Mouse (Mus musculus): ENCODE measurements around the gene Dhx38. TPM values are rescaled to one million over a fixed set of nuclear protein-coding genes. Genes with fewer than 3 reads are reported as not detected.

Gene Dhx38
- 19.3 TPM for polyA plus RNA-seq (2012; fragmentation: generic; extraction: Trizol)

GRCm38 (mm10) chr8:109565498-109566333 is at the start of gene Dhx38, which contains the start of gene Txnl4b:
Dhx38 (minus strand) TSS chr8:109565861.
Txnl4b (plus strand) TSS chr8:109565892.
- H3ac ChIP-seq (ENCODE audit: control insufficient read depth, insufficient read length): peak within 1 kb of the TSS; percentile 47
- H3K79me2 ChIP-seq (ENCODE audit: control insufficient read depth, insufficient read depth): peaks cover 27% of the 10 kb centered on the region
- H3K27me3 ChIP-seq (ENCODE audit: control insufficient read depth, insufficient read depth, insufficient read length): no peaks in the 10 kb centered on the region
- TF ChIP-seq CEBPB (IDR thresholded peaks at IDR 0.05; ENCODE audit: insufficient read depth, poor library complexity, severe bottlenecking): no peak
- TF ChIP-seq SRF (IDR thresholded peaks at IDR 0.05; ENCODE audit: control insufficient read depth, insufficient read length, low read depth): peak; percentile 48
- TF ChIP-seq POLR2A (IDR thresholded peaks at IDR 0.05; ENCODE audit: insufficient read length, low read depth): peak; percentile 29
- no peak for TF ChIP-seq TCF12 (IDR thresholded peaks at IDR 0.05; ENCODE audit: insufficient read depth, poor library complexity, severe bottlenecking)
- no peak for TF ChIP-seq POLR2AphosphoS2 (IDR thresholded peaks at IDR 0.05; ENCODE audit: insufficient read length, low read depth)
- no peak for TF ChIP-seq MYOD1 (IDR thresholded peaks at IDR 0.05; ENCODE audit: control insufficient read depth in 1 of 3, insufficient read length in 2 of 3, low read depth in 2 of 3)
- peak; percentile 34 for TF ChIP-seq USF1 (IDR thresholded peaks at IDR 0.05; ENCODE audit: low read depth)
- TF ChIP-seq MAX (IDR thresholded peaks at IDR 0.05; ENCODE audit: low read depth): no peak
- no peak for TF ChIP-seq REST (IDR thresholded peaks at IDR 0.05; ENCODE audit: insufficient read depth, insufficient read length)
- TF ChIP-seq E2F4 (IDR thresholded peaks at IDR 0.05; ENCODE audit: insufficient read depth): no peak
- no peak for TF ChIP-seq TCF3 (IDR thresholded peaks at IDR 0.05; ENCODE audit: insufficient read length, low read depth)
- TF ChIP-seq MYOG (IDR thresholded peaks at IDR 0.05; ENCODE audit: control insufficient read depth in 1 of 3, insufficient read depth in 1 of 3, insufficient read length in 2 of 3, low read depth in 2 of 3): peak in 1 of 3 experiments; percentile 3
- peak within 1 kb of the TSS; percentile 81 for H3K4me3 ChIP-seq
- H3K4me2 ChIP-seq (ENCODE audit: low read depth): peak within 1 kb of the TSS; percentile 88
- peaks cover 12% of the 10 kb centered on the region for H3K36me3 ChIP-seq (ENCODE audit: control insufficient read depth, insufficient read depth)

GRCm38 (mm10) chr8:109614243-109615210 is 48.9 kb upstream of the Dhx38 start, which contains the start of gene Pkd1l3:
Pkd1l3 (plus strand) TSS chr8:109614517.
- no peak for TF ChIP-seq POLR2AphosphoS2 (IDR thresholded peaks at IDR 0.05; ENCODE audit: insufficient read length, low read depth)

DNA sequence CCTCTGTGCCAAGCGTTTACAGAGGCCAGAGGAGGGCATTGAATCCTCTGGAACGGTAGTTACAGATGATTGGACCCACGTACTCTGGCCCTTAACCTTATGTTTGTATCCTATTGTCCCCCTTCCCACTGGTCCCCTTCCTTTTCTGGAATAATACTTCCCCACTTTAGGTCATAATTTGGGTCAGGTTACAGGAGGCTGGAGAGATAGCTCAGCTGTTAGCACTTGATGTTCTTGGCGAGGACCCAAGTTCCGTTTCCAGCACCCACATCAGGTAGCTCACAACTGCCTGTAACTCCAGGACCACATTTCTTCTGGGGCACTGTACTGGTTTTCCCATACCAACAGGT is 43.5 kb upstream of the Dhx38 start:
- H3K79me2 ChIP-seq (ENCODE audit: control insufficient read depth, insufficient read depth): no peaks in the 10 kb centered on the region
- peak overlapping the region; percentile 80 for H3K4me2 ChIP-seq (ENCODE audit: low read depth)
- peaks cover 4% of the 10 kb centered on the region for H3K27me3 ChIP-seq (ENCODE audit: control insufficient read depth, insufficient read depth, insufficient read length)
- peak overlapping the region; percentile 78 for H3K4me3 ChIP-seq
- peak overlapping the region; percentile 12 for H3ac ChIP-seq (ENCODE audit: control insufficient read depth, insufficient read length)
- no peaks in the 10 kb centered on the region for H3K36me3 ChIP-seq (ENCODE audit: control insufficient read depth, insufficient read depth)
- peak in 1 of 3 experiments; percentile 25 for TF ChIP-seq MYOD1 (IDR thresholded peaks at IDR 0.05; ENCODE audit: control insufficient read depth in 1 of 3, insufficient read length in 2 of 3, low read depth in 2 of 3)
- peak in 1 of 3 experiments; percentile 47 for TF ChIP-seq MYOG (IDR thresholded peaks at IDR 0.05; ENCODE audit: control insufficient read depth in 1 of 3, insufficient read depth in 1 of 3, insufficient read length in 2 of 3, low read depth in 2 of 3)
- TF ChIP-seq TCF3 (IDR thresholded peaks at IDR 0.05; ENCODE audit: insufficient read length, low read depth): no peak
- no peak for TF ChIP-seq SRF (IDR thresholded peaks at IDR 0.05; ENCODE audit: control insufficient read depth, insufficient read length, low read depth)
- TF ChIP-seq TCF12 (IDR thresholded peaks at IDR 0.05; ENCODE audit: insufficient read depth, poor library complexity, severe bottlenecking): no peak
- TF ChIP-seq POLR2A (IDR thresholded peaks at IDR 0.05; ENCODE audit: insufficient read length, low read depth): no peak
- no peak for TF ChIP-seq REST (IDR thresholded peaks at IDR 0.05; ENCODE audit: insufficient read depth, insufficient read length)
- no peak for TF ChIP-seq POLR2AphosphoS2 (IDR thresholded peaks at IDR 0.05; ENCODE audit: insufficient read length, low read depth)

More at GRCm38 (mm10) chr8:109614243-109615210, 48.9 kb upstream of the Dhx38 start, which contains the start of gene Pkd1l3:
- Histone ChIP-seq H3K27me3 (ENCODE audit: control insufficient read depth, insufficient read depth, insufficient read length) (peaks cover 4% of the 10 kb centered on the region), H3K4me2 (ENCODE audit: low read depth) (peak within 1 kb of the TSS; percentile 38), H3K4me3 (no peak within 1 kb of the TSS), H3K79me2 (ENCODE audit: control insufficient read depth, insufficient read depth) (no peaks in the 10 kb centered on the region), H3K36me3 (ENCODE audit: control insufficient read depth, insufficient read depth) (no peaks in the 10 kb centered on the region), H3ac (ENCODE audit: control insufficient read depth, insufficient read length) (no peak within 1 kb of the TSS)

- peak within 1 kb of the TSS; percentile 78 for H3K4me3 ChIP-seq
- no peaks in the 10 kb centered on the region for H3K79me2 ChIP-seq (ENCODE audit: control insufficient read depth, insufficient read depth)
- no peaks in the 10 kb centered on the region for H3K36me3 ChIP-seq (ENCODE audit: control insufficient read depth, insufficient read depth)
- TF ChIP-seq POLR2A (IDR thresholded peaks at IDR 0.05; ENCODE audit: insufficient read length, low read depth) (peak; percentile 92), REST (IDR thresholded peaks at IDR 0.05; ENCODE audit: insufficient read depth, insufficient read length) (no peak), MYOG (IDR thresholded peaks at IDR 0.05; ENCODE audit: control insufficient read depth in 1 of 3, insufficient read depth in 1 of 3, insufficient read length in 2 of 3, low read depth in 2 of 3) (peak; percentile 1 to 69 (median 18)), USF1 (IDR thresholded peaks at IDR 0.05; ENCODE audit: low read depth) (no peak), TCF3 (IDR thresholded peaks at IDR 0.05; ENCODE audit: insufficient read length, low read depth) (no peak), MYOD1 (IDR thresholded peaks at IDR 0.05; ENCODE audit: control insufficient read depth in 1 of 3, insufficient read length in 2 of 3, low read depth in 2 of 3) (peak in 2 of 3 experiments; percentile 43 to 53), TCF12 (IDR thresholded peaks at IDR 0.05; ENCODE audit: insufficient read depth, poor library complexity, severe bottlenecking) (no peak), SRF (IDR thresholded peaks at IDR 0.05; ENCODE audit: control insufficient read depth, insufficient read length, low read depth) (peak; percentile 57), MAX (IDR thresholded peaks at IDR 0.05; ENCODE audit: low read depth) (no peak), CEBPB (IDR thresholded peaks at IDR 0.05; ENCODE audit: insufficient read depth, poor library complexity, severe bottlenecking) (no peak), POLR2AphosphoS2 (IDR thresholded peaks at IDR 0.05; ENCODE audit: insufficient read length, low read depth) (peak; percentile 93), E2F4 (IDR thresholded peaks at IDR 0.05; ENCODE audit: insufficient read depth) (no peak)
- H3K27me3 ChIP-seq (ENCODE audit: control insufficient read depth, insufficient read depth, insufficient read length): peaks cover 4% of the 10 kb centered on the region
- H3ac ChIP-seq (ENCODE audit: control insufficient read depth, insufficient read length): peak within 1 kb of the TSS; percentile 12
- peak within 1 kb of the TSS; percentile 91 for H3K4me2 ChIP-seq (ENCODE audit: low read depth)
These were observed 42.9 kb upstream of the Dhx38 start, which contains the start of gene Dhodh for GRCm38 (mm10) chr8:109608271-109609152. Dhodh (minus strand) TSS chr8:109608673.
